Mouse (Mus musculus) subcutaneous adipose tissue, adult 2 months (tissue): ENCODE measurements around the gene Serpina3m. TPM values are rescaled to one million over a fixed set of nuclear protein-coding genes. Genes with fewer than 3 reads are reported as not detected.

ENCODE experiments used
- polyA plus RNA-seq: library from polyadenylated mRNA; depleted of rRNA; stranded (reverse); fragments of >200 nt; gene quantifications from 2 replicates; pipeline ENCODE4 v1.2.3, GENCODE M21; 2012; ENCODE audit warnings: low replicate concordance; rRNA removed

Gene Serpina3m
- polyA plus RNA-seq = 0.57 and 7.4 TPM in 2 replicates

DNA sequence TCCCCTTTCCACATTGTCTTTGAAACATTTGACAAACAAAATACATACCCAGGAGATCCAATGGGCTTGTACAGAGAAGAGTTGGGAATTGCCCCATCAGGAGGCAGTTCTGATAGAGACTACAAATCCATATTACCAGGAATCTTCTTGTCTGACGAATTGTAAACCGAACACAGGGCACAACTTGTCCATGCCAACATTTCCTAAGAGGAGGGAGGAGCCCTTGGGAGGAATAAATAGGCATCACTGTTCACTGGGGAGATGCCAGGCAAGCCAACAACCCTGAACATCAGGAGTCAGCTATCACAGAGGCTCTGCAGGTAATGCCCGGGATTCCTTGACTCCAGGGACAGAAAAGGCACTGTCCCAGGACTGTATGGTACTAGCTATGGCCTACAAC, at the start of gene Serpina3m, which contains the start of gene Serpina3k:
Gene Serpina3m (plus strand): TSS at position 261 of the 400 bp plus-strand sequence.
Gene Serpina3k (plus strand): TSS at position 261 of the 400 bp plus-strand sequence.

DNA sequence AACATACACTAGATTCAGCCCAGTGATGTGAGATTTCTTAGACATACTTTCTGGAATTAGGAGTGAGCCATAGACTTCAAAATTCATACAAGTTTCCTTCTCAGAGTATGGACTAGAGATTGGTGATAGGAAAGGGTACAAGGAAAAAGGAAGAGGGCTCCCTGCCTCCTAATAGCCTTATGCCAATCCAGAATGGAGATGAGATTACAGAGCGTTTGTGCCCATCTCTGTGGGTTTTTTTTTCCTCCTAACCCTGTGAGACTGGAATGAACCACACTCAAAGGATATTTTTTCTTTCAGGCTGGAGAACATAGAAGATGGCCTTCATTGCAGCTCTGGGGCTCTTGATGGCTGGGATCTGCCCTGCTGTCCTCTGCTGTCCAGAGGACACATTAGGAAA, 24.0 kb upstream of the Serpina3m start, which contains the start of gene Serpina3j:
Gene Serpina3j (plus strand): TSS at position 301 of the 400 bp plus-strand sequence.

DNA sequence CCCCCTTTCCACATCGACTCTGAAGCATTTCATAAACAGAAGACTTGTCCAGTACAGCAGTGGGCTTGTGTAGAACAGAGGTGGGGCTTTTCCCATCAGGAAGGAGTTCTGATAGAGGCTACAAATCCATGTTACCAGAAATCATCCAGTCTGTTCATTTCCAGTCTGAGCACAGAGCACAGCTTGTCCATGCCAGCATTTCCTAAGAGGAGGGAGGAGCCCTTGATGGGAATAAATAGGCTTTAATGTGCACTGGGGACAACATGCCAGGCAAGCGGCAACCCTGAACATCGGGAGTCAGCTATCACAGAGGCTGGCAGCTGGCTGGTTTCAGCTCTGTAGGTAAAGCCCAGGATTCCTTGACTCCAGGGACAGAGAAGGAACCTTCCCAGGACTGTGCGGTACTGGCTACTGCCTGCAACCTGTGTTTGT, 68.2 kb downstream of the Serpina3m start, which contains the start of gene Serpina3n:
Gene Serpina3n (plus strand): TSS at position 276 of the 432 bp plus-strand sequence.

Other genes starting within 250 kb of the Serpina3m start
- 0.10 TPM in 1 of 2 replicates, not detected in the other for gene Serpina5, start 237.4 kb upstream of the Serpina3m start, polyA plus RNA-seq
- 0.29 TPM in 1 of 2 replicates, not detected in the other for gene Serpina3a, start 225.8 kb upstream of the Serpina3m start, polyA plus RNA-seq
- 1.4 TPM in 2 replicates for gene Serpina3b, start 210.5 kb upstream of the Serpina3m start, polyA plus RNA-seq
- 48.3 and 196 TPM in 2 replicates for gene Serpina3c, start 184.6 kb upstream of the Serpina3m start, polyA plus RNA-seq
- 0.32 and 0.99 TPM in 2 replicates for gene Serpina3f, start 123.9 kb upstream of the Serpina3m start, polyA plus RNA-seq
- 4.3 and 12.5 TPM in 2 replicates for gene Serpina3g, start 102.2 kb upstream of the Serpina3m start, polyA plus RNA-seq
- 0.14 and 0.19 TPM in 2 replicates for gene Serpina3i, start 75.4 kb upstream of the Serpina3m start, polyA plus RNA-seq
- gene Serpina3j, start 23.9 kb upstream of the Serpina3m start, polyA plus RNA-seq = 0.45 and 0.47 TPM in 2 replicates
- gene Serpina3k, start within 50 bp of the Serpina3m start, polyA plus RNA-seq = 1.8 and 1.9 TPM in 2 replicates
- 114 and 1,277 TPM in 2 replicates for gene Serpina3n, start 68.2 kb downstream of the Serpina3m start, polyA plus RNA-seq
- gene Gsc, start 134.8 kb downstream of the Serpina3m start, polyA plus RNA-seq = 1.1 and 1.2 TPM in 2 replicates